In genomic region chr11:120266259-120266758, GRCm38 (mm10) we compare ENCODE assay signal across 25 mouse cellular contexts. TPM values are rescaled to one million over a fixed set of nuclear protein-coding genes. Genes with fewer than 3 reads are reported as not detected.
A peak's percentile ranks its signal among the peaks of the same experiment; 100 is the strongest.
DNase-seq lines count a peak whose midpoint lies in the region; ATAC-seq lines count a peak whose summit lies in the region.
"Had no signal": no experiment of that assay in that cellular context is flagged by ENCODE, and none has a peak within 500 bp of the region (broad histone marks: within the 10 kb centered on the region; RNA-seq: fewer than 3 reads in every experiment).

No protein-coding gene starts in this region.

- H3K4me3 ChIP-seq in forebrain, embryonic 10.5 days, result no peak overlapping the region
- no peak overlapping the region for H3K4me3 ChIP-seq in forebrain, embryonic 14.5 days (ENCODE audit: low read depth, low read length)
- no peak overlapping the region for H3K4me3 ChIP-seq in heart, embryonic 11.5 days (ENCODE audit: low read depth, low read length)
- no peak overlapping the region for H3K4me3 ChIP-seq in midbrain, embryonic 10.5 days
- H3K4me3 ChIP-seq in midbrain, embryonic 11.5 days (ENCODE audit: low read depth, low read length), result no peak overlapping the region
- no peak overlapping the region for H3K4me3 ChIP-seq in limb, embryonic 12.5 days (replicated peaks)
- H3K4me3 ChIP-seq: embryonic facial prominence, embryonic 12.5 days; forebrain, embryonic 15.5 days; heart, embryonic 13.5 days; hindbrain, embryonic 10.5 days; liver, embryonic 15.5 days; lung, embryonic 15.5 days had no signal

- peaks cover 96% of the 10 kb centered on the region for H3K36me3 ChIP-seq in forebrain, embryonic 10.5 days (replicated peaks)
- H3K36me3 ChIP-seq in forebrain, embryonic 14.5 days (ENCODE audit: control insufficient read depth, insufficient read depth, low read length), result peaks cover 10% of the 10 kb centered on the region
- H3K36me3 ChIP-seq in heart, embryonic 11.5 days (ENCODE audit: control insufficient read depth, insufficient read depth, low read length), result peaks cover 4% of the 10 kb centered on the region; the same call in 1 of the 2 replicates
- H3K36me3 ChIP-seq in midbrain, embryonic 10.5 days, result peaks cover 96% of the 10 kb centered on the region
- H3K36me3 ChIP-seq in midbrain, embryonic 11.5 days (ENCODE audit: control insufficient read depth, insufficient read depth, low read length), result no peaks in the 10 kb centered on the region; the same call in 1 of the 2 replicates
- peaks cover 40% of the 10 kb centered on the region for H3K36me3 ChIP-seq in limb, embryonic 12.5 days
- H3K36me3 ChIP-seq: liver, embryonic 15.5 days had no signal

- H3K4me2 ChIP-seq in forebrain, embryonic 14.5 days (ENCODE audit: low read length), result no peak overlapping the region
- H3K4me2 ChIP-seq in heart, embryonic 11.5 days, result no peak overlapping the region
- H3K4me2 ChIP-seq in midbrain, embryonic 11.5 days, result no peak overlapping the region
- H3K4me2 ChIP-seq in limb, embryonic 12.5 days, result peak overlapping the region; percentile 31; the same call in 1 of the 2 replicates
- H3K4me2 ChIP-seq: embryonic facial prominence, embryonic 12.5 days; forebrain, embryonic 15.5 days; heart, embryonic 13.5 days; liver, embryonic 15.5 days; lung, embryonic 15.5 days had no signal

- no peak overlapping the region for H3K9ac ChIP-seq in forebrain, embryonic 14.5 days (ENCODE audit: low read length)
- H3K9ac ChIP-seq in heart, embryonic 11.5 days (ENCODE audit: low read depth, low read length), result 0 out of 2 replicates have a peak overlapping the region, but pooled peaks have one; percentile 12
- H3K9ac ChIP-seq in midbrain, embryonic 11.5 days (ENCODE audit: low read length), result no peak overlapping the region
- H3K9ac ChIP-seq in limb, embryonic 12.5 days (replicated peaks), result no peak overlapping the region
- H3K9ac ChIP-seq: embryonic facial prominence, embryonic 12.5 days; forebrain, embryonic 15.5 days; liver, embryonic 15.5 days; lung, embryonic 15.5 days had no signal

- no peak for DNase-seq in forebrain, embryonic 10.5 days (ENCODE audit: extremely low spot score, low spot score)
- no peak for DNase-seq in forebrain, embryonic 14.5 days (ENCODE audit: low spot score)
- no peak for DNase-seq in heart, postnatal 4 days
- DNase-seq in midbrain, embryonic 10.5 days (ENCODE audit: low spot score), result no peak
- no peak for DNase-seq in midbrain, embryonic 11.5 days (ENCODE audit: low spot score, missing footprints)
- no peak for DNase-seq in lung, postnatal 25 days (ENCODE audit: low spot score)
- DNase-seq: adrenal gland, postnatal 10 days; cerebellum, adult 18-20 months; cerebellum, postnatal 14 days; gastrocnemius, postnatal 25 days; liver; right cerebral cortex, postnatal 25 days; spleen, adult 18-20 months had no signal

- H3K27ac ChIP-seq in forebrain, embryonic 10.5 days, result peak overlapping the region; percentile 53
- no peak overlapping the region for H3K27ac ChIP-seq in forebrain, embryonic 14.5 days (ENCODE audit: low read depth, low read length)
- H3K27ac ChIP-seq in heart, embryonic 11.5 days (ENCODE audit: low read depth, low read length), result no peak overlapping the region
- peak overlapping the region; percentile 65; the same call in 1 of the 2 replicates for H3K27ac ChIP-seq in midbrain, embryonic 10.5 days (replicated peaks)
- H3K27ac ChIP-seq in midbrain, embryonic 11.5 days (ENCODE audit: low read depth, low read length), result no peak overlapping the region
- H3K27ac ChIP-seq in limb, embryonic 12.5 days, result 0 out of 2 replicates have a peak overlapping the region, but pooled peaks have one; percentile 83
- H3K27ac ChIP-seq: forebrain, embryonic 15.5 days; heart, embryonic 13.5 days; hindbrain, postnatal 0 days; liver, embryonic 15.5 days; lung, embryonic 15.5 days; macrophage had no signal

- H3K27me3 ChIP-seq in forebrain, embryonic 10.5 days (ENCODE audit: poor library complexity, severe bottlenecking), result no peaks in the 10 kb centered on the region
- H3K27me3 ChIP-seq in forebrain, embryonic 14.5 days (replicated peaks; ENCODE audit: control insufficient read depth, insufficient read depth, low read length), result 0 out of 2 replicates have a peak, but pooled peaks cover 4% of the 10 kb centered on the region
- H3K27me3 ChIP-seq in heart, embryonic 11.5 days (ENCODE audit: control insufficient read depth, insufficient read depth, low read length), result no peaks in the 10 kb centered on the region
- no peaks in the 10 kb centered on the region for H3K27me3 ChIP-seq in midbrain, embryonic 10.5 days (ENCODE audit: low read depth, poor library complexity, severe bottlenecking)
- H3K27me3 ChIP-seq in midbrain, embryonic 11.5 days (ENCODE audit: control insufficient read depth, insufficient read depth, low read length), result no peaks in the 10 kb centered on the region
- H3K27me3 ChIP-seq in limb, embryonic 12.5 days, result no peaks in the 10 kb centered on the region
- H3K27me3 ChIP-seq: embryonic facial prominence, embryonic 12.5 days; forebrain, embryonic 15.5 days; heart, embryonic 13.5 days; liver, embryonic 15.5 days; lung, embryonic 15.5 days had no signal

- 94% methylated on average over 14 of the region's 14 CpGs for WGBS in forebrain, embryonic 10.5 days
- 84% methylated on average over 14 of the region's 14 CpGs for WGBS in forebrain, embryonic 14.5 days
- WGBS in heart, embryonic 11.5 days (ENCODE audit: insufficient replicate concordance), result 83% methylated on average over 14 of the region's 14 CpGs
- WGBS in midbrain, embryonic 10.5 days, result 92% methylated on average over 14 of the region's 14 CpGs
- 86% methylated on average over 14 of the region's 14 CpGs for WGBS in midbrain, embryonic 11.5 days
- WGBS in limb, embryonic 12.5 days, result 90% methylated on average over 14 of the region's 14 CpGs

- H3K4me1 ChIP-seq in forebrain, embryonic 10.5 days, result peaks cover 86% of the 10 kb centered on the region
- H3K4me1 ChIP-seq in forebrain, embryonic 14.5 days (ENCODE audit: control insufficient read depth, insufficient read depth, low read length), result peaks cover 48% of the 10 kb centered on the region
- H3K4me1 ChIP-seq in heart, embryonic 11.5 days (ENCODE audit: control insufficient read depth, insufficient read depth, low read length), result peaks cover 33% of the 10 kb centered on the region
- peaks cover 72% of the 10 kb centered on the region for H3K4me1 ChIP-seq in midbrain, embryonic 10.5 days
- peaks cover 32% of the 10 kb centered on the region for H3K4me1 ChIP-seq in midbrain, embryonic 11.5 days (ENCODE audit: control insufficient read depth, insufficient read depth, low read length)
- H3K4me1 ChIP-seq in limb, embryonic 12.5 days (replicated peaks), result peaks cover 88% of the 10 kb centered on the region

- no peak for ATAC-seq in forebrain, embryonic 14.5 days
- no peak for ATAC-seq in heart, embryonic 11.5 days (replicated peaks; ENCODE audit: insufficient number of reproducible peaks, low FRiP score, low TSS enrichment)
- ATAC-seq in midbrain, embryonic 11.5 days (ENCODE audit: low FRiP score), result no peak
- ATAC-seq in limb, embryonic 12.5 days (ENCODE audit: insufficient number of reproducible peaks, insufficient read depth, low FRiP score, low TSS enrichment, low read depth), result no peak
- ATAC-seq: activated CD4-positive, CD25-positive, alpha-beta regulatory T cell, adult 4 months; forebrain, embryonic 15.5 days; hindbrain, postnatal 0 days; intestine, postnatal 0 days had no signal

- H3K9me3 ChIP-seq in forebrain, embryonic 10.5 days, result no peaks in the 10 kb centered on the region
- no peaks in the 10 kb centered on the region for H3K9me3 ChIP-seq in forebrain, embryonic 14.5 days (replicated peaks; ENCODE audit: control insufficient read depth, low read length)
- no peaks in the 10 kb centered on the region for H3K9me3 ChIP-seq in heart, embryonic 11.5 days (replicated peaks; ENCODE audit: control insufficient read depth, low read length)
- no peaks in the 10 kb centered on the region for H3K9me3 ChIP-seq in midbrain, embryonic 10.5 days (replicated peaks)
- H3K9me3 ChIP-seq in midbrain, embryonic 11.5 days (ENCODE audit: control insufficient read depth, low read length), result no peaks in the 10 kb centered on the region
- H3K9me3 ChIP-seq in limb, embryonic 12.5 days, result no peaks in the 10 kb centered on the region
- H3K9me3 ChIP-seq: embryonic facial prominence, embryonic 12.5 days; forebrain, embryonic 15.5 days; heart, embryonic 13.5 days; hindbrain, embryonic 10.5 days; liver, embryonic 15.5 days; lung, embryonic 15.5 days had no signal

RNA-seq across cellular contexts. Expression of gene Bahcc1, which starts 33.6 kb away (rescaled TPM):
- 13.7 and 16.1 TPM in 2 replicates for polyA plus RNA-seq in forebrain, embryonic 10.5 days (2016; fragmentation: Nextera tagmentation; extraction: Ambion mirVana)
- polyA plus RNA-seq in forebrain, embryonic 14.5 days (2014; fragmentation: Nextera tagmentation; extraction: Ambion mirVana), result 12.6 and 14.5 TPM in 2 replicates
- polyA plus RNA-seq in heart, embryonic 11.5 days (2014; fragmentation: Nextera tagmentation; extraction: Ambion mirVana), result 7.0 and 9.1 TPM in 2 replicates
- 10 to 100 TPM; 14.1 to 16.5 TPM for total RNA-seq in heart, postnatal 4 days (2021)
- polyA plus RNA-seq in midbrain, embryonic 10.5 days (2016; fragmentation: Nextera tagmentation; extraction: Ambion mirVana), result 14.3 and 16.6 TPM in 2 replicates
- polyA plus RNA-seq in midbrain, embryonic 11.5 days (2014; fragmentation: Nextera tagmentation; extraction: Ambion mirVana), result 17.6 and 20.6 TPM in 2 replicates
- polyA plus RNA-seq in limb, embryonic 12.5 days (2016; fragmentation: Nextera tagmentation; extraction: Ambion mirVana), result 18.3 and 18.5 TPM in 2 replicates
- polyA plus RNA-seq: activated CD4-positive, CD25-positive, alpha-beta regulatory T cell, adult 4 months had no signal

Comparison
In these comparisons a context has a peak if more than half of its experiments do, and no peak if none do; other contexts are left out.
1. H3K27ac ChIP-seq: peak in forebrain, embryonic 10.5 days (single experiment), midbrain, embryonic 10.5 days (single experiment) and limb, embryonic 12.5 days (single experiment); none in forebrain, embryonic 14.5 days (single experiment), heart, embryonic 11.5 days (single experiment) and midbrain, embryonic 11.5 days (single experiment).